In the genomic region with DNA sequence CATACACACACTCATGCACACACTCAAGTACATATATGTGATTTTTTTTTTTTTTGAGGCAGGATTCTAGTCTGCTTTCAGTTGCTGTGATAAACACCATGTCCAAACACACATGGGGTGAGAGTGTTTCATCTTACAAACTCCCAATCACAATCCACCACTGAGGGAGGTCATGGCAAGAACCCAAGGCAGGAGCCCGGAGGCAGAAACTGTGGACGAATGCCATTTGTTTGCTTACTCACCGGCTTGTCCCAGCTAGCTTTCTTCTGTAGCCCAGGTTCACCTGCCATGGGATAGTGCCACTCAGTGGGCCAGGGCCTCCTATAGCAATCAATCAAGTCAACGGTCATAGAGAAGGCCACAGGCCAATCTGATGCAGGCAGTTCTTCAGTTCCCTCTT, we compare ENCODE assay signal across 22 mouse cellular contexts.
"Had no signal": no experiment of that assay in that cellular context is flagged by ENCODE, and none has a peak within 500 bp of the region (broad histone marks: within the 10 kb centered on the region; RNA-seq: fewer than 3 reads in every experiment).

No protein-coding gene starts in this region.

- H3K9me3 ChIP-seq: lung, embryonic 15.5 days; midbrain, embryonic 10.5 days; midbrain, embryonic 12.5 days; neural tube, embryonic 13.5 days; neural tube, embryonic 15.5 days had no signal

- H3K27me3 ChIP-seq: lung, embryonic 15.5 days; megakaryocyte, embryonic 14.5 days; midbrain, embryonic 12.5 days; neural tube, embryonic 13.5 days; neural tube, embryonic 15.5 days had no signal

- H3K4me3 ChIP-seq: lung, embryonic 15.5 days; megakaryocyte, embryonic 14.5 days; midbrain, embryonic 10.5 days; midbrain, embryonic 12.5 days; myocyte; neural tube, embryonic 13.5 days; neural tube, embryonic 15.5 days had no signal

- H3K27ac ChIP-seq: lung, embryonic 15.5 days; macrophage; midbrain, embryonic 10.5 days; midbrain, embryonic 12.5 days; neural tube, embryonic 13.5 days; neural tube, embryonic 15.5 days had no signal

- H3K9ac ChIP-seq: lung, embryonic 15.5 days; midbrain, embryonic 12.5 days; neural tube, embryonic 13.5 days; neural tube, embryonic 15.5 days had no signal

- H3K4me2 ChIP-seq: lung, embryonic 15.5 days; midbrain, embryonic 12.5 days; neural tube, embryonic 13.5 days; neural tube, embryonic 15.5 days had no signal

- DNase-seq: lung, adult 2 months; lung, postnatal 14 days; lung, postnatal 36 days; midbrain, embryonic 14.5 days; retina, postnatal 1 day; right cerebral cortex, adult 18-20 months; right cerebral cortex, postnatal 25 days; right cerebral cortex, postnatal 4 days; spleen, adult 18-20 months; thymus, adult 18-20 months; thymus, postnatal 14 days; thymus, postnatal 36 days had no signal

- H3K4me1 ChIP-seq: megakaryocyte, embryonic 14.5 days had no signal

- ATAC-seq: lung, postnatal 0 days; midbrain, embryonic 16.5 days had no signal

- H3K36me3 ChIP-seq: lung, embryonic 15.5 days; neural tube, embryonic 15.5 days had no signal
